Comparison of ENCODE assay signal across 8 mouse cellular contexts in genomic region chr1:156003201-156003935, GRCm38 (mm10). TPM values are rescaled to one million over a fixed set of nuclear protein-coding genes. Genes with fewer than 3 reads are reported as not detected.
DNase-seq lines count a peak whose midpoint lies in the region; ATAC-seq lines count a peak whose summit lies in the region.

No protein-coding gene starts in this region.

- peak; percentile 14 for DNase-seq in gastrocnemius, postnatal 10 days
- DNase-seq in gastrocnemius, adult 8-10 months (ENCODE audit: low spot score in 2 of 2) = no peak
- peak; percentile 26 to 30 for DNase-seq in right cerebral cortex, postnatal 10 days (ENCODE audit: low spot score in 2 of 2)
- DNase-seq in right cerebral cortex, adult 2 months (ENCODE audit: low spot score in 2 of 2) = no peak
- DNase-seq in kidney, postnatal 36 days = peak; percentile 82 to 84
- DNase-seq in natural killer cell, adult 2 months (ENCODE audit: low spot score in 2 of 2) = no peak
- DNase-seq in urinary bladder, postnatal 14 days (ENCODE audit: low spot score) = no peak

- ATAC-seq in inflammation-experienced regulatory T-cells, adult 6 months = no peak

RNA-seq across cellular contexts. Expression of gene Cep350, which starts 30.3 kb away (rescaled TPM):
- 10 to 100 TPM; 33.6 to 37.5 TPM for total RNA-seq in gastrocnemius, postnatal 10 days (2021)
- total RNA-seq in gastrocnemius, adult 8-10 months (2022) = 10 to 100 TPM; 35.7 to 51.5 (median 36.8) TPM
- polyA plus RNA-seq in inflammation-experienced regulatory T-cells, adult 6 months (2017; shearing (Covaris generic)) = 10 to 100 TPM in 1 of 3 experiments, 1 to 10 TPM in 2; 8.7 to 12.8 (median 9.7) TPM

RNA-seq across cellular contexts. Expression of gene Tor1aip2, which starts 31.8 kb away (rescaled TPM):
- 10 to 100 TPM; 64.9 to 78.2 TPM for total RNA-seq in gastrocnemius, postnatal 10 days (2021)
- total RNA-seq in gastrocnemius, adult 8-10 months (2022) = 10 to 100 TPM; 50.3 to 57.4 (median 55.3) TPM
- polyA plus RNA-seq in inflammation-experienced regulatory T-cells, adult 6 months (2017; shearing (Covaris generic)) = 10 to 100 TPM; 35.2 to 50.4 (median 37.2) TPM

RNA-seq across cellular contexts. Expression of gene Tor1aip1, which starts 32.9 kb away (rescaled TPM):
- 10 to 100 TPM; 74.1 to 76.2 TPM for total RNA-seq in gastrocnemius, postnatal 10 days (2021)
- 100 to 1,000 TPM; 120 to 141 (median 125) TPM for total RNA-seq in gastrocnemius, adult 8-10 months (2022)
- polyA plus RNA-seq in inflammation-experienced regulatory T-cells, adult 6 months (2017; shearing (Covaris generic)) = 100 to 1,000 TPM in 1 of 3 experiments, 10 to 100 TPM in 2; 91.3 to 114 (median 98.0) TPM

Comparison
In these comparisons a context has a peak if more than half of its experiments do, and no peak if none do; other contexts are left out.
1. DNase-seq: peak in gastrocnemius, postnatal 10 days (single experiment), right cerebral cortex, postnatal 10 days (2 of 2) and kidney, postnatal 36 days (2 of 2); none in gastrocnemius, adult 8-10 months (0 of 2), right cerebral cortex, adult 2 months (0 of 2), natural killer cell, adult 2 months (0 of 2) and urinary bladder, postnatal 14 days (single experiment).